Mouse (Mus musculus) stomach, embryonic 14.5 days (tissue): Measurements from ENCODE around the gene Tjp2. TPM values are rescaled to one million over a fixed set of nuclear protein-coding genes. Genes with fewer than 3 reads are reported as not detected.

Experiments
- ATAC-seq: fragments of 200-750 bp; cut with Nextera tagmentation; 2 replicates; pipeline ENCODE4 v1.8.0; 2017; ENCODE audit warnings: low read depth, moderate TSS enrichment; ENCODE audit not compliant: insufficient number of reproducible peaks, insufficient read depth, low FRiP score
- H3K27ac ChIP-seq: fragments of 300-500 bp; sonication (generic); 2 replicates; pipeline ENCODE4 v1.5.1; 2014; ENCODE audit warnings: mild to moderate bottlenecking, low read length, moderate library complexity, mixed read lengths
- H3K27me3 ChIP-seq: fragments of 300-500 bp; sonication (generic); 2 replicates; pipeline ENCODE4 v1.6.1; 2014; ENCODE audit warnings: low read length, control low read depth, mixed read lengths; ENCODE audit not compliant: control insufficient read depth, insufficient read depth
- H3K36me3 ChIP-seq: fragments of 300-500 bp; sonication (generic); 2 replicates; pipeline ENCODE4 v1.6.1; 2014; ENCODE audit warnings: mild to moderate bottlenecking, control low read depth, low read length, moderate library complexity, mixed read lengths; ENCODE audit not compliant: control insufficient read depth, insufficient read depth
- H3K4me1 ChIP-seq: fragments of 300-500 bp; sonication (generic); 2 replicates; pipeline ENCODE4 v1.6.1; 2014; ENCODE audit warnings: low read length, control low read depth, mixed read lengths; ENCODE audit not compliant: control insufficient read depth, insufficient read depth
- H3K4me2 ChIP-seq: fragments of 300-500 bp; sonication (generic); replicated peaks from 2 replicates; pipeline ENCODE4 v1.6.1; 2014; ENCODE audit warnings: low read depth, low read length, control low read depth
- H3K4me3 ChIP-seq: fragments of 300-500 bp; sonication (generic); 2 replicates; pipeline ENCODE4 v1.5.1; 2014; ENCODE audit warnings: low read depth, low read length, control low read depth
- H3K9ac ChIP-seq: fragments of 300-500 bp; sonication (generic); replicated peaks from 2 replicates; pipeline ENCODE4 v1.6.1; 2014; ENCODE audit warnings: low read depth, mild to moderate bottlenecking, control low read depth, low read length, moderate library complexity, mixed read lengths
- H3K9me3 ChIP-seq: fragments of 300-500 bp; sonication (generic); 2 replicates; pipeline ENCODE4 v1.6.1; 2016; ENCODE audit warnings: low read depth, low read length, control low read depth; ENCODE audit not compliant: control insufficient read depth
- WGBS: fragments of 180-500 bp; shearing (Covaris S2); extraction: QIAGEN DNeasy Blood & Tissue Kit; methylation state at CpG from one replicate; pipeline ENCODE4 v1.1.7; 2014; 5-methylcytosine and 5-hydroxymethylcytosine counted together
- polyA plus RNA-seq: library from polyadenylated mRNA; unstranded; fragments of >200 nt; fragmentation: Nextera tagmentation; extraction: Ambion mirVana; gene quantifications from 2 replicates; pipeline ENCODE4 v1.2.1, GENCODE M21; 2014

Gene Tjp2
- polyA plus RNA-seq, 1 experiment from 2014 or later = 38.6 TPM

DNA sequence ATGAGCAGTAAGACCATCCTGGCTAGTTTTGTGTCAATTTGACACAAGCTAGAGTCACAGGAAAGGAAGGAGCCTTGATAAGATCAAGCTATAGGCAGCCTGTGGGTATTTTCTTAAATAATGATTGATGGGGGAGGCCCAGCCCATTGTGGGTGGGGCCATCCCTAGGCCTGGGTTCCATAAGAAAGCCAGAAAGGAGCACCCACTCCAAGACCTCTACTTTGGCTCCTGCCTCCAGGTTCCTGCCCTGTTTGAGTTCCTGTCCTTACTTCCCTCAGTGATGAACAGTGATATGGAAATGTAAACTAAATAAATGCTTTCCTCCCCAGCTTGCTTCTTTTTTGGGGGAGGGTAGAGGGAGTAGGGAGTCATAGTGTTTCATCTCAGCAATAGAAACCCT is 7.0 kb downstream of the Tjp2 start:
- H3K4me1 ChIP-seq = 0 out of 2 replicates have a peak, but pooled peaks cover 3% of the 10 kb centered on the region
- no peak overlapping the region for H3K27ac ChIP-seq
- no peak overlapping the region for H3K4me3 ChIP-seq
- ATAC-seq = no peak
- no peak overlapping the region for H3K9ac ChIP-seq
- H3K9me3 ChIP-seq = no peaks in the 10 kb centered on the region
- H3K36me3 ChIP-seq = no peaks in the 10 kb centered on the region
- no peak overlapping the region for H3K4me2 ChIP-seq
- no peaks in the 10 kb centered on the region for H3K27me3 ChIP-seq

DNA sequence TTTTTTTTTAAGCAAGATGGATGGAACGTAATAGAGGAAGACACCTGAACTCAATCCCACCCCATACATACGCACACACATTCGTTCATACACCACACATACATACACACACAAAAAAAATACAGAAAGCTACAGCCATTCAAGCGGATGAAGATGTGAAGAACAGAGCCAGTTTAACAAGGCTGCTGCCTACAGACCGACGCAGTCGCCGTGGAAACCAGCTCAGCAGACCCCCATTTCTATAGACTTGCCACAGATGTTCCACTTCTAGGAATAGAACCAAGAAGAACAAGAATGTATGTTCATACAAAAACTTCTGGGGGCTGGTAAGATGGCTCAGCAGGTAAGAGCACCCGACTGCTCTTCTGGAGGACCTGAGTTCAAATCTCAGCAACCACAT is 8.1 kb downstream of the Tjp2 start:
- Histone ChIP-seq H3K4me3 (no peak overlapping the region), H3K9ac (no peak overlapping the region), H3K36me3 (no peaks in the 10 kb centered on the region), H3K4me2 (no peak overlapping the region), H3K27ac (no peak overlapping the region), H3K9me3 (no peaks in the 10 kb centered on the region), H3K27me3 (no peaks in the 10 kb centered on the region), H3K4me1 (0 out of 2 replicates have a peak, but pooled peaks cover 3% of the 10 kb centered on the region)
- 90% methylated on average over 9 of the region's 9 CpGs for WGBS
- ATAC-seq = no peak

- Histone ChIP-seq H3K27ac (no peak overlapping the region), H3K9ac (no peak overlapping the region), H3K4me2 (no peak overlapping the region), H3K4me3 (no peak overlapping the region), H3K4me1 (no peaks in the 10 kb centered on the region), H3K27me3 (no peaks in the 10 kb centered on the region), H3K36me3 (no peaks in the 10 kb centered on the region), H3K9me3 (no peaks in the 10 kb centered on the region)
- 87% methylated on average over 7 of the region's 7 CpGs for WGBS
- no peak for ATAC-seq
These were observed 9.9 kb downstream of the Tjp2 start for GRCm38 (mm10) chr19:24214939-24215338.

- Histone ChIP-seq H3K4me1 (no peaks in the 10 kb centered on the region), H3K9me3 (no peaks in the 10 kb centered on the region), H3K36me3 (no peaks in the 10 kb centered on the region), H3K9ac (no peak overlapping the region), H3K27ac (no peak overlapping the region), H3K4me3 (no peak overlapping the region), H3K4me2 (no peak overlapping the region), H3K27me3 (no peaks in the 10 kb centered on the region)
- 38% methylated on average over 7 of the region's 7 CpGs for WGBS
- no peak for ATAC-seq
These were observed 11.5 kb downstream of the Tjp2 start for GRCm38 (mm10) chr19:24213299-24213698.

DNA sequence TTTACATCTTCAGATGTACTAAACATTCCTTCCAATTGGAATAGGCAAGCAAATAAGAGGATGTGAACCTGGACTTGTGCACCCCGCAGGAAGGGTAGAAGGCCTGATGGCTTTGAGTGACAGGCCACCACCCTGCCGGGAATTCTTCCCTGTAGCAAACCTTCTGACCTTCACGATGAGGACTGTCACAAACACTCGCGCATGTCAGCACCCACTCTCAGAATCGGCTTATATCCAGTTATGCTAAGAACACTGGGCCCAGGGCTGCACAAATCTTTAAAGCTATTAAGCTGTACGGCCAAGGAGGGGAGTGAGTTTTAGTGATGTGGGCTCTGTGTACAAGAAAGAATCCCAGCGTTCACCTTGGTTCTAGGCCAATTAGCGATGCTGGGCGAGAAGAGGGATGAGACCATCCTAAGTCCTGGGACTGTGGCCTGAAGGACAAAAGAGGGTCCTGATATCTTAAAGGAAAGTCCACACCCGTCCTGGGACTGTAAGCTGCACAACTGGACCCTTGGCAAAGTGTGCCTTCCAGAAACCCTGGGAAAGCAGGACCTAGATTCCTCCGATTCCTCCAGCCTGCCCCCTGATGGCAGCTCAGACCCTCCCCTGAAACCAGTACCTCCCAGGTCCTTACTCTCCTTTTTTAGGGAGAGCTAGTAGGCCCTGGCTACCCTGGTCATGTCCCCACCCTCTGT is 12.1 kb downstream of the Tjp2 start:
- Histone ChIP-seq H3K9ac (no peak overlapping the region), H3K36me3 (no peaks in the 10 kb centered on the region)

DNA sequence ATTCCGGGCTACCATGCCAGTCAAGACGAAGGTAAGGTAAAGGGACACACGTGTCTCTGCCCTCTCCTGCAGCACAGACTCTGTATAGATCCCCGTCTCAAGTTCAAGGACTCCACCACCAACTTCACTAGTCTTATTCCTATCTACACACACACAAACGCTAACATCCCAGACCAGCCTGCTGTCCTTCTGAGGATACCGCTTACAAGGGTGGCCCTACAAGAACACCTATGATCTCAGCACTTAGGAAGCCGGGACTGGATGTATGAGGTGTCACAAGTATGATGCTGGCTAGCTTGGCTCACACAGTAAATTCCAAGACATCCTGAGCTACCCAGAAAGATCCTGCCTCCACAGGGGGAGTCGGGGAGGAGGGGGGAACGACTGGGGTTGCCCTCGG is 13.7 kb downstream of the Tjp2 start:
- no peak for ATAC-seq
- no peaks in the 10 kb centered on the region; the same call in 1 of the 2 replicates for H3K9me3 ChIP-seq
- H3K9ac ChIP-seq = no peak overlapping the region
- H3K36me3 ChIP-seq = no peaks in the 10 kb centered on the region
- no peaks in the 10 kb centered on the region for H3K4me1 ChIP-seq
- H3K27me3 ChIP-seq = no peaks in the 10 kb centered on the region
- no peak overlapping the region for H3K4me2 ChIP-seq
- 76% methylated on average over 10 of the region's 10 CpGs for WGBS
- no peak overlapping the region for H3K4me3 ChIP-seq
- H3K27ac ChIP-seq = no peak overlapping the region

More for the DNA sequence above, 12.1 kb downstream of the Tjp2 start:
- Histone ChIP-seq H3K4me3 (no peak overlapping the region), H3K27ac (no peak overlapping the region), H3K9me3 (no peaks in the 10 kb centered on the region; the same call in 1 of the 2 replicates), H3K4me2 (no peak overlapping the region), H3K4me1 (no peaks in the 10 kb centered on the region), H3K27me3 (no peaks in the 10 kb centered on the region)
- ATAC-seq = no peak
- WGBS = 81% methylated on average over 12 of the region's 12 CpGs

- ATAC-seq = no peak
- WGBS = 93% methylated on average over 15 of the region's 15 CpGs
- no peaks in the 10 kb centered on the region; the same call in 1 of the 2 replicates for H3K9me3 ChIP-seq
These were observed 15.3 kb downstream of the Tjp2 start for GRCm38 (mm10) chr19:24209516-24209915.

DNA sequence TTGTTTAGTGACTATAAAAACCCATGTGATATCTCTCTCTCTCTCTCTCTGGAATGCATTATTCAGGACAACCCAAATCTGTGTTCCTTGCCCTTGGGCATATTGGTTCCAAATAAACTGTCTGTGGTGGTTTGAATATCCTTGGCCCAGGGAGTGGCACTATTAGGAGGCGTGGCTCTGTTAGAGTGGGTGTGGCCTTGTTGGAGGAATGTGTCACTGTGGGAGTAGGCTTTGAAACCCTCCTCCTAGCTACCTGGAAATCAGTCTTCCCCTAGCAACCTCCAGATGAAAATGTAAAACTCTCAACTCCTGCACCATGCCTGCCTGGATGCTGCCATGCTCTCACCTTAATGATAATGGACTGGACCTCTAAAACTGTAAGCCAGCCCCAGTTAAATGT is 16.9 kb downstream of the Tjp2 start:
- ATAC-seq = no peak
- no peak overlapping the region for H3K4me3 ChIP-seq
- 88% methylated on average over 1 of the region's 1 CpGs for WGBS
- no peaks in the 10 kb centered on the region; the same call in 1 of the 2 replicates for H3K9me3 ChIP-seq
- H3K4me1 ChIP-seq = no peaks in the 10 kb centered on the region
- no peak overlapping the region for H3K27ac ChIP-seq
- no peak overlapping the region for H3K4me2 ChIP-seq
- H3K36me3 ChIP-seq = no peaks in the 10 kb centered on the region
- H3K9ac ChIP-seq = no peak overlapping the region
- H3K27me3 ChIP-seq = no peaks in the 10 kb centered on the region

More at GRCm38 (mm10) chr19:24209516-24209915, 15.3 kb downstream of the Tjp2 start:
- no peaks in the 10 kb centered on the region for H3K4me1 ChIP-seq
- no peak overlapping the region for H3K4me3 ChIP-seq
- no peaks in the 10 kb centered on the region for H3K36me3 ChIP-seq
- H3K27me3 ChIP-seq = no peaks in the 10 kb centered on the region
- H3K4me2 ChIP-seq = no peak overlapping the region
- H3K27ac ChIP-seq = no peak overlapping the region
- no peak overlapping the region for H3K9ac ChIP-seq

DNA sequence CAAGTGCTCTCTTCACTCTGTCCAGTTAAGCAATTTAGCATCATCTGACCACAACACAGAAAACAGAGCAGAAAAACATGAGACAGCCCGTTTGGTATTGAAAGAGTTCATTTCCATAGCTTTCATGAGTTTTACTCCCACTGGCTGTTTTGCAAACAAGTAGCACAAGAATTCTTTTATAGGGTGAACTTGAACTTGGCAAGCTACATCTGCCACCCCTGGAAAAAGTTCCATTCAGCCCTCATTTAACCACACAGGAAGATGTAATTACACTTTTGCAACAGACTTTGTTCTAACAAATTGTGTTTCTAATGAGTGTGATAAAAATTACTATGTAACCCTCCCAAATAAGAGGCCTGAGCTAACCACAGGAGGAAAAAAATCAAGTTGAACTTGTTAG is 19.8 kb downstream of the Tjp2 start:
- no peak overlapping the region for H3K27ac ChIP-seq
- WGBS = 62% methylated on average over 1 of the region's 1 CpGs
- no peaks in the 10 kb centered on the region; the same call in 1 of the 2 replicates for H3K9me3 ChIP-seq
- H3K36me3 ChIP-seq = no peaks in the 10 kb centered on the region
- H3K27me3 ChIP-seq = no peaks in the 10 kb centered on the region
- H3K4me3 ChIP-seq = no peak overlapping the region
- no peaks in the 10 kb centered on the region for H3K4me1 ChIP-seq
- no peak for ATAC-seq
- no peak overlapping the region for H3K9ac ChIP-seq
- H3K4me2 ChIP-seq = no peak overlapping the region
